18 mouse cellular contexts compared by ENCODE assay signal in the genomic region with DNA sequence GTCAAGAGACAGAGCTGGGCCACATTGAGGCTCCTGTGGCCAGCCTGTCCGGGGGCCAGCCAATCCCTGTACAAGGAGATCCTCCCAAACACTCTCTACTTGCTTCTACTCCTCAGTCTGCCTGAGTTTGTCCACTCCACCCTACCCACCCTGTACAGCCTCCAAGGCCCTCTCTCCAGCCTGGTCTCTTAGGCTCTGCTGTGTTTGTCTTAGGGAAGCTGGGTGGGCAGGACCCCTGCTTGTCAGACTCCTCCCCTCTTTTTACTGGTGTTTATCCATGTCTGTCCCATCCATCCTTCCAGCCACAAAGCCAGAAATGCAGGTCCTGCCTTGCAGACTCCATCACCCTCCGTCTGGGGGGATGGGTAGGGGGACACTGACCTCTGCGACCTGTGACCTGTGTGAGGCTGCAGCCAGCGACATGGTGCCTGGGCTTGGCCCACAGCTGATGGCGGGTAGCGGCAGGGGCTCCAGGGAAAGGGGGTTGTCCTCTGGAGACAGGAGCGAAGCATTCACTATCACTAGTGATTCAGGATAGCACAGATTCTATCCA. TPM values are rescaled to one million over a fixed set of nuclear protein-coding genes. Genes with fewer than 3 reads are reported as not detected.
A peak's percentile ranks its signal among the peaks of the same experiment; 100 is the strongest.
DNase-seq lines count a peak whose midpoint lies in the region; ATAC-seq and TF ChIP-seq lines count a peak whose summit lies in the region.
"Had no signal": no experiment of that assay in that cellular context is flagged by ENCODE, and none has a peak within 500 bp of the region (broad histone marks: within the 10 kb centered on the region; RNA-seq: fewer than 3 reads in every experiment).

No protein-coding gene starts in this region.

- 0 out of 2 replicates have a peak, but pooled peaks have one; percentile 10 for ATAC-seq in intestine, embryonic 14.5 days (replicated peaks; ENCODE audit: low FRiP score, low TSS enrichment, low read depth)
- no peak for ATAC-seq in intestine, postnatal 0 days
- ATAC-seq in embryonic facial prominence, embryonic 11.5 days (replicated peaks; ENCODE audit: insufficient number of reproducible peaks, low FRiP score, low TSS enrichment, low read depth), result 0 out of 2 replicates have a peak, but pooled peaks have one; percentile 27
- ATAC-seq: activated CD4-positive, CD25-positive, alpha-beta regulatory T cell, adult 4 months; forebrain, embryonic 13.5 days had no signal

- no peak for TF ChIP-seq CTCF in intestine, postnatal 0 days (IDR thresholded peaks at IDR 0.05; ENCODE audit: low read depth)

- no peaks in the 10 kb centered on the region for H3K27me3 ChIP-seq in intestine, embryonic 14.5 days (replicated peaks; ENCODE audit: control insufficient read depth, insufficient read depth, low read length)
- no peaks in the 10 kb centered on the region for H3K27me3 ChIP-seq in intestine, postnatal 0 days (replicated peaks; ENCODE audit: control insufficient read depth, insufficient read depth, low read length)
- H3K27me3 ChIP-seq in embryonic facial prominence, embryonic 11.5 days (ENCODE audit: control insufficient read depth, insufficient read depth, low read length), result no peaks in the 10 kb centered on the region
- H3K27me3 ChIP-seq: embryonic facial prominence, embryonic 13.5 days; forebrain, embryonic 13.5 days; limb, embryonic 15.5 days; midbrain, embryonic 12.5 days; neural tube, embryonic 13.5 days had no signal

- no peak overlapping the region for H3K9ac ChIP-seq in intestine, embryonic 14.5 days (ENCODE audit: low read length)
- no peak overlapping the region for H3K9ac ChIP-seq in intestine, postnatal 0 days (ENCODE audit: low read depth, low read length)
- no peak overlapping the region for H3K9ac ChIP-seq in embryonic facial prominence, embryonic 11.5 days (replicated peaks; ENCODE audit: low read length)
- H3K9ac ChIP-seq: embryonic facial prominence, embryonic 13.5 days; forebrain, embryonic 13.5 days; limb, embryonic 15.5 days; midbrain, embryonic 12.5 days; neural tube, embryonic 13.5 days had no signal

- 15% methylated on average over 7 of the region's 7 CpGs for WGBS in intestine, embryonic 14.5 days
- WGBS in intestine, postnatal 0 days, result 22% methylated on average over 7 of the region's 7 CpGs
- 17% methylated on average over 7 of the region's 7 CpGs for WGBS in embryonic facial prominence, embryonic 11.5 days

- H3K27ac ChIP-seq in intestine, embryonic 14.5 days (ENCODE audit: low read depth), result no peak overlapping the region
- H3K27ac ChIP-seq in intestine, postnatal 0 days (ENCODE audit: low read depth, low read length), result no peak overlapping the region
- H3K27ac ChIP-seq in embryonic facial prominence, embryonic 11.5 days (replicated peaks; ENCODE audit: low read depth, low read length), result no peak overlapping the region
- H3K27ac ChIP-seq: embryonic facial prominence, embryonic 13.5 days; forebrain, embryonic 13.5 days; limb, embryonic 15.5 days; midbrain, embryonic 12.5 days; neural tube, embryonic 13.5 days had no signal

- H3K4me2 ChIP-seq in intestine, embryonic 14.5 days (ENCODE audit: low read length), result no peak overlapping the region
- no peak overlapping the region for H3K4me2 ChIP-seq in intestine, postnatal 0 days (replicated peaks; ENCODE audit: low read depth)
- H3K4me2 ChIP-seq in embryonic facial prominence, embryonic 11.5 days (ENCODE audit: low read depth, low read length), result no peak overlapping the region
- H3K4me2 ChIP-seq: embryonic facial prominence, embryonic 13.5 days; forebrain, embryonic 13.5 days; heart, embryonic 11.5 days; limb, embryonic 15.5 days; midbrain, embryonic 12.5 days; neural tube, embryonic 13.5 days had no signal

- no peak overlapping the region for H3K4me3 ChIP-seq in intestine, embryonic 14.5 days (ENCODE audit: low read depth, low read length)
- H3K4me3 ChIP-seq in intestine, postnatal 0 days (ENCODE audit: low read depth, low read length), result no peak overlapping the region
- H3K4me3 ChIP-seq in embryonic facial prominence, embryonic 11.5 days (ENCODE audit: low read depth, low read length), result no peak overlapping the region
- H3K4me3 ChIP-seq: embryonic facial prominence, embryonic 13.5 days; forebrain, embryonic 13.5 days; limb, embryonic 15.5 days; midbrain, embryonic 12.5 days; neural tube, embryonic 13.5 days had no signal

- no peaks in the 10 kb centered on the region for H3K9me3 ChIP-seq in intestine, embryonic 14.5 days (ENCODE audit: control insufficient read depth, low read length)
- no peaks in the 10 kb centered on the region for H3K9me3 ChIP-seq in intestine, postnatal 0 days (ENCODE audit: control insufficient read depth)
- H3K9me3 ChIP-seq in embryonic facial prominence, embryonic 11.5 days (replicated peaks; ENCODE audit: control insufficient read depth, low read length), result no peaks in the 10 kb centered on the region
- H3K9me3 ChIP-seq: embryonic facial prominence, embryonic 13.5 days; forebrain, embryonic 13.5 days; limb, embryonic 15.5 days; midbrain, embryonic 12.5 days; neural tube, embryonic 13.5 days had no signal

- H3K4me1 ChIP-seq in intestine, embryonic 14.5 days (replicated peaks; ENCODE audit: control insufficient read depth, insufficient read depth, low read length), result peaks cover 2% of the 10 kb centered on the region
- no peaks in the 10 kb centered on the region for H3K4me1 ChIP-seq in intestine, postnatal 0 days (replicated peaks; ENCODE audit: control insufficient read depth, insufficient read depth, low read length)
- H3K4me1 ChIP-seq in embryonic facial prominence, embryonic 11.5 days (ENCODE audit: control insufficient read depth, insufficient read depth, low read length), result peaks cover 4% of the 10 kb centered on the region

- DNase-seq in intestine, embryonic 14.5 days (ENCODE audit: low spot score), result no peak
- DNase-seq in retina, postnatal 1 day, result peak; percentile 11
- no peak for DNase-seq in retina, embryonic 14.5 days (ENCODE audit: low spot score)
- no peak for DNase-seq in embryonic facial prominence, embryonic 11.5 days (ENCODE audit: low spot score)
- DNase-seq in yolk sac, embryonic 10.5 days (ENCODE audit: low spot score), result peak; percentile 6
- no peak for DNase-seq in urinary bladder, adult 2 months (ENCODE audit: low spot score)
- no peak for DNase-seq in cerebellum, postnatal 36 days
- DNase-seq: B cell, adult 2 months; lung, adult 2 months; right cerebral cortex, adult 18-20 months had no signal

- H3K36me3 ChIP-seq in intestine, embryonic 14.5 days (ENCODE audit: control insufficient read depth, insufficient read depth, low read length), result no peaks in the 10 kb centered on the region
- H3K36me3 ChIP-seq in intestine, postnatal 0 days (ENCODE audit: control insufficient read depth, insufficient read depth), result no peaks in the 10 kb centered on the region
- no peaks in the 10 kb centered on the region for H3K36me3 ChIP-seq in embryonic facial prominence, embryonic 11.5 days (replicated peaks; ENCODE audit: control insufficient read depth, insufficient read depth, low read depth, low read length)
- H3K36me3 ChIP-seq: embryonic facial prominence, embryonic 13.5 days; limb, embryonic 15.5 days; midbrain, embryonic 12.5 days; neural tube, embryonic 13.5 days had no signal

RNA-seq across cellular contexts. Expression of a gene that starts 41.2 kb away (rescaled TPM):
- polyA plus RNA-seq in intestine, embryonic 14.5 days (2014; fragmentation: Nextera tagmentation; extraction: Ambion mirVana), result 6.0 and 7.4 TPM in 2 replicates
- 5.4 and 5.7 TPM in 2 replicates for polyA plus RNA-seq in intestine, postnatal 0 days (2015; fragmentation: Nextera tagmentation; extraction: Ambion mirVana)
- polyA plus RNA-seq in embryonic facial prominence, embryonic 11.5 days (2014; fragmentation: Nextera tagmentation; extraction: Ambion mirVana), result 4.3 and 4.6 TPM in 2 replicates
- polyA plus RNA-seq in urinary bladder, adult 2 months (2012; rRNA removed), result 0.40 and 0.52 TPM in 2 replicates
- polyA plus RNA-seq: activated CD4-positive, CD25-positive, alpha-beta regulatory T cell, adult 4 months had no signal

Comparison
In these comparisons a context has a peak if more than half of its experiments do, and no peak if none do; other contexts are left out.
1. DNase-seq: peak in retina, postnatal 1 day (single experiment) and yolk sac, embryonic 10.5 days (single experiment); none in intestine, embryonic 14.5 days (single experiment), retina, embryonic 14.5 days (single experiment), embryonic facial prominence, embryonic 11.5 days (single experiment), urinary bladder, adult 2 months (single experiment) and cerebellum, postnatal 36 days (0 of 2).